28 mouse cellular contexts compared by ENCODE assay signal in genomic region chr8:91908731-91909353, GRCm38 (mm10).
A peak's percentile ranks its signal among the peaks of the same experiment; 100 is the strongest.
DNase-seq lines count a peak whose midpoint lies in the region; ATAC-seq and TF ChIP-seq lines count a peak whose summit lies in the region.
"Had no signal": no experiment of that assay in that cellular context is flagged by ENCODE, and none has a peak within 500 bp of the region (broad histone marks: within the 10 kb centered on the region; RNA-seq: fewer than 3 reads in every experiment).

No protein-coding gene starts in this region.

- no peak for ATAC-seq in lung, embryonic 15.5 days (ENCODE audit: borderline replicate concordance, extremely low read depth, low FRiP score, low TSS enrichment)
- ATAC-seq: activated CD4-positive, CD25-positive, alpha-beta regulatory T cell, adult 4 months; inflammation-experienced regulatory T-cells, adult 6 months had no signal

- no peaks in the 10 kb centered on the region for H3K36me3 ChIP-seq in C2C12 (ENCODE audit: control insufficient read depth, insufficient read depth)
- no peaks in the 10 kb centered on the region for H3K36me3 ChIP-seq in embryonic facial prominence, embryonic 10.5 days (replicated peaks)
- H3K36me3 ChIP-seq in lung, embryonic 15.5 days, result no peaks in the 10 kb centered on the region
- H3K36me3 ChIP-seq: heart, embryonic 12.5 days; hindbrain, embryonic 15.5 days; limb, embryonic 12.5 days; liver, embryonic 15.5 days; neural tube, embryonic 15.5 days; stomach, embryonic 15.5 days had no signal

- no peak overlapping the region for H3K4me2 ChIP-seq in lung, embryonic 15.5 days
- H3K4me2 ChIP-seq: heart, embryonic 12.5 days; hindbrain, embryonic 15.5 days; limb, embryonic 12.5 days; liver, embryonic 15.5 days; neural tube, embryonic 15.5 days; stomach, embryonic 15.5 days had no signal

- no peaks in the 10 kb centered on the region for H3K27me3 ChIP-seq in C2C12 (ENCODE audit: control insufficient read depth, insufficient read depth, insufficient read length)
- H3K27me3 ChIP-seq in embryonic facial prominence, embryonic 10.5 days (replicated peaks; ENCODE audit: low read depth, poor library complexity, severe bottlenecking), result peaks cover 21% of the 10 kb centered on the region
- peaks cover 3% of the 10 kb centered on the region; the same call in 1 of the 2 replicates for H3K27me3 ChIP-seq in lung, embryonic 15.5 days
- H3K27me3 ChIP-seq: CH12.LX; liver, embryonic 15.5 days; stomach, embryonic 15.5 days had no signal

- H3K4me1 ChIP-seq in embryonic facial prominence, embryonic 10.5 days, result peaks cover 24% of the 10 kb centered on the region
- H3K4me1 ChIP-seq in lung, embryonic 15.5 days, result peaks cover 32% of the 10 kb centered on the region
- H3K4me1 ChIP-seq: liver, embryonic 15.5 days had no signal

- H3K9me3 ChIP-seq in embryonic facial prominence, embryonic 10.5 days, result no peaks in the 10 kb centered on the region
- no peaks in the 10 kb centered on the region for H3K9me3 ChIP-seq in lung, embryonic 15.5 days
- H3K9me3 ChIP-seq: heart, embryonic 12.5 days; hindbrain, embryonic 15.5 days; limb, embryonic 12.5 days; liver, embryonic 15.5 days; neural tube, embryonic 15.5 days; stomach, embryonic 15.5 days had no signal

- DNase-seq in embryonic facial prominence, embryonic 10.5 days (ENCODE audit: low spot score), result peak; percentile 40
- peak; percentile 41 for DNase-seq in lung, postnatal 25 days (ENCODE audit: low spot score)
- no peak for DNase-seq in heart, postnatal 14 days
- no peak for DNase-seq in kidney, adult 9 months
- DNase-seq in thymus, postnatal 25 days, result no peak
- DNase-seq: B cell, adult 2 months; cerebellum, adult 8-10 months; cerebellum, postnatal 36 days; embryo, embryonic 11 days; heart, adult 18-20 months; kidney, adult 2 months; layer of hippocampus, adult 9-11 months; midbrain, embryonic 14.5 days; retina, postnatal 1 day; right cerebral cortex, postnatal 14 days; thymus, postnatal 36 days had no signal

- no peaks in the 10 kb centered on the region for H3K79me3 ChIP-seq in C2C12 (ENCODE audit: low read depth)

- no peak overlapping the region for H3K4me3 ChIP-seq in C2C12 (ENCODE audit: insufficient read depth, poor library complexity, severe bottlenecking)
- no peak overlapping the region for H3K4me3 ChIP-seq in embryonic facial prominence, embryonic 10.5 days
- H3K4me3 ChIP-seq in lung, embryonic 15.5 days, result no peak overlapping the region
- H3K4me3 ChIP-seq: heart, embryonic 12.5 days; hindbrain, embryonic 15.5 days; limb, embryonic 12.5 days; liver, embryonic 15.5 days; neural tube, embryonic 15.5 days; stomach, embryonic 15.5 days had no signal

- no peak overlapping the region for H3K27ac ChIP-seq in embryonic facial prominence, embryonic 10.5 days (replicated peaks)
- H3K27ac ChIP-seq in lung, embryonic 15.5 days, result peak overlapping the region; percentile 59
- H3K27ac ChIP-seq: hindbrain, embryonic 15.5 days; limb, embryonic 12.5 days; liver, embryonic 15.5 days; macrophage; neural tube, embryonic 15.5 days; stomach, embryonic 15.5 days had no signal

- TF ChIP-seq CTCF in C2C12 (IDR thresholded peaks at IDR 0.05; ENCODE audit: control insufficient read depth, insufficient read depth, insufficient read length), result no peak

- H3K9ac ChIP-seq in lung, embryonic 15.5 days, result no peak overlapping the region
- H3K9ac ChIP-seq: heart, embryonic 12.5 days; hindbrain, embryonic 15.5 days; limb, embryonic 12.5 days; liver, embryonic 15.5 days; neural tube, embryonic 15.5 days; stomach, embryonic 15.5 days had no signal

- no peak overlapping the region for H3ac ChIP-seq in C2C12 (ENCODE audit: control insufficient read depth, insufficient read length, low read depth)

- intact Hi-C loops in heart, postnatal 14 days (cut with DNase I), result no loop called here

- no peaks in the 10 kb centered on the region for H3K79me2 ChIP-seq in C2C12 (ENCODE audit: control insufficient read depth, insufficient read depth)

- WGBS in embryonic facial prominence, embryonic 10.5 days, result 67% methylated on average over 9 of the region's 9 CpGs
- WGBS in lung, embryonic 15.5 days, result 41% methylated on average over 9 of the region's 9 CpGs

TF ChIP-seq in C2C12, 6 proteins besides CTCF, POLR2A, EP300 and RAD21:
- TF ChIP-seq MYOG (IDR thresholded peaks at IDR 0.05; ENCODE audit: control insufficient read depth, extremely low read depth, insufficient read length) (no peak), MYOD1 (IDR thresholded peaks at IDR 0.05; ENCODE audit: control insufficient read depth, insufficient read length, low read depth) (peak; percentile 36), CEBPB (IDR thresholded peaks at IDR 0.05; ENCODE audit: low read depth) (no peak), FOSL1 (IDR thresholded peaks at IDR 0.05; ENCODE audit: insufficient read depth, low read length, poor library complexity, severe bottlenecking) (no peak), USF1 (IDR thresholded peaks at IDR 0.05; ENCODE audit: low read depth) (no peak)

Comparison
In these comparisons a context has a peak if more than half of its experiments do, and no peak if none do; other contexts are left out.
1. DNase-seq: peak in embryonic facial prominence, embryonic 10.5 days (single experiment) and lung, postnatal 25 days (single experiment); none in heart, postnatal 14 days (0 of 2), kidney, adult 9 months (single experiment) and thymus, postnatal 25 days (single experiment).